Mouse (Mus musculus) lung, postnatal 10 days (tissue): Measurements from ENCODE around the gene Elovl2.

Experiments used
- DNase-seq: peaks from one replicate; pipeline ENCODE4 v3.0.0; 2021

Elovl2 gene

GRCm38 (mm10) chr13:41134901-41135300 is 85.3 kb downstream of the Elovl2 start:
- peak; percentile 67 for DNase-seq
